Mouse (Mus musculus) myocyte (in vitro differentiated cells): ENCODE data around the gene Hes3. TPM values are rescaled to one million over a fixed set of nuclear protein-coding genes. Genes with fewer than 3 reads are reported as not detected.

ENCODE experiments used
- H3K27me3 ChIP-seq: one replicate; pipeline ENCODE4 v1.6.1; 2011; ENCODE audit not compliant: control insufficient read depth, insufficient read depth, insufficient read length
- H3K36me3 ChIP-seq: one replicate; pipeline ENCODE4 v1.6.1; 2011; ENCODE audit not compliant: control insufficient read depth, insufficient read depth
- H3K4me2 ChIP-seq: one replicate; pipeline ENCODE4 v1.6.1; 2011; ENCODE audit warnings: low read depth, control low read depth
- H3K4me3 ChIP-seq: one replicate; pipeline ENCODE4 v1.5.1; 2011; ENCODE audit warnings: mild to moderate bottlenecking, control low read depth, moderate library complexity
- H3K79me2 ChIP-seq: one replicate; pipeline ENCODE4 v1.6.1; 2011; ENCODE audit not compliant: control insufficient read depth, insufficient read depth
- H3ac ChIP-seq: one replicate; pipeline ENCODE4 v1.6.1; 2011; ENCODE audit not compliant: control insufficient read depth, insufficient read length
- CEBPB ChIP-seq: IDR thresholded peaks from 2 replicates; pipeline ENCODE4 v1.6.1; 2011; ENCODE audit warnings: mild to moderate bottlenecking, moderate library complexity; ENCODE audit not compliant: poor library complexity, insufficient read depth, severe bottlenecking
- E2F4 ChIP-seq: IDR thresholded peaks from one replicate; pipeline ENCODE4 v1.6.1; 2011; ENCODE audit warnings: mild to moderate bottlenecking, control low read depth, moderate library complexity; ENCODE audit not compliant: insufficient read depth
- MAX ChIP-seq: IDR thresholded peaks from one replicate; pipeline ENCODE4 v1.6.1; 2011; ENCODE audit warnings: low read depth, mild to moderate bottlenecking, control low read depth
- MYOD1 ChIP-seq, 3 experiments: IDR thresholded peaks; one replicate each; pipeline ENCODE4 v1.6.1; 2011; ENCODE audit warnings: control low read depth in 2 of 3, low read depth in 2 of 3, mild to moderate bottlenecking in 2 of 3, moderate library complexity in 1 of 3; ENCODE audit not compliant: insufficient read length in 2 of 3, control insufficient read depth in 1 of 3
- MYOG ChIP-seq, 3 experiments: IDR thresholded peaks; one replicate each; pipeline ENCODE4 v1.6.1; 2011; ENCODE audit warnings: control low read depth in 2 of 3, low read depth in 2 of 3, mild to moderate bottlenecking in 2 of 3; ENCODE audit not compliant: insufficient read length in 2 of 3, control insufficient read depth in 1 of 3, insufficient read depth in 1 of 3
- POLR2A ChIP-seq: IDR thresholded peaks from one replicate; pipeline ENCODE4 v1.6.1; 2011; ENCODE audit warnings: low read depth, mild to moderate bottlenecking, control low read depth, moderate library complexity; ENCODE audit not compliant: insufficient read length
- POLR2AphosphoS2 ChIP-seq: IDR thresholded peaks from one replicate; pipeline ENCODE4 v1.6.1; 2011; ENCODE audit warnings: low read depth, control low read depth; ENCODE audit not compliant: insufficient read length
- REST ChIP-seq: IDR thresholded peaks from one replicate; pipeline ENCODE4 v1.6.1; 2011; ENCODE audit warnings: mild to moderate bottlenecking, control low read depth, moderate library complexity; ENCODE audit not compliant: insufficient read depth, insufficient read length
- SRF ChIP-seq: IDR thresholded peaks from one replicate; pipeline ENCODE4 v1.6.1; 2011; ENCODE audit warnings: low read depth; ENCODE audit not compliant: control insufficient read depth, insufficient read length
- TCF12 ChIP-seq: IDR thresholded peaks from one replicate; pipeline ENCODE4 v1.6.1; 2011; ENCODE audit warnings: mild to moderate bottlenecking, control low read depth; ENCODE audit not compliant: poor library complexity, insufficient read depth, severe bottlenecking
- TCF3 ChIP-seq: IDR thresholded peaks from one replicate; pipeline ENCODE4 v1.6.1; 2011; ENCODE audit warnings: low read depth, control low read depth; ENCODE audit not compliant: insufficient read length
- USF1 ChIP-seq: IDR thresholded peaks from one replicate; pipeline ENCODE4 v1.6.1; 2011; ENCODE audit warnings: low read depth, mild to moderate bottlenecking, control low read depth, moderate library complexity
- polyA plus RNA-seq: library from polyadenylated mRNA; unstranded; fragments of >200 nt; fragmentation: generic; extraction: Trizol; gene quantifications from one replicate; pipeline ENCODE4 v1.2.1, GENCODE M21; 2012; ENCODE audit warnings: missing spikeins

The Hes3 gene
- polyA plus RNA-seq, 1 experiment = 0.02 TPM

- no peak overlapping the region for H3K4me2 ChIP-seq
- no peak overlapping the region for H3K4me3 ChIP-seq
- TF ChIP-seq TCF3 = no peak
- TF ChIP-seq MYOD1 (IDR thresholded peaks at IDR 0.05; ENCODE audit: control insufficient read depth in 1 of 3, insufficient read length in 2 of 3, low read depth in 2 of 3) = peak in 1 of 3 experiments; percentile 21
- no peak for TF ChIP-seq SRF
- peak; percentile 15 for TF ChIP-seq USF1
- no peak for TF ChIP-seq POLR2AphosphoS2
- no peak for TF ChIP-seq REST
- no peak for TF ChIP-seq MYOG (IDR thresholded peaks at IDR 0.05; ENCODE audit: control insufficient read depth in 1 of 3, insufficient read depth in 1 of 3, insufficient read length in 2 of 3, low read depth in 2 of 3)
- no peaks in the 10 kb centered on the region for H3K79me2 ChIP-seq
- H3K27me3 ChIP-seq = no peaks in the 10 kb centered on the region
- H3ac ChIP-seq = no peak overlapping the region
- H3K36me3 ChIP-seq = peaks cover 6% of the 10 kb centered on the region
Measured at GRCm38 (mm10) chr4:152246011-152246410, 45.5 kb downstream of the Hes3 start.

DNA sequence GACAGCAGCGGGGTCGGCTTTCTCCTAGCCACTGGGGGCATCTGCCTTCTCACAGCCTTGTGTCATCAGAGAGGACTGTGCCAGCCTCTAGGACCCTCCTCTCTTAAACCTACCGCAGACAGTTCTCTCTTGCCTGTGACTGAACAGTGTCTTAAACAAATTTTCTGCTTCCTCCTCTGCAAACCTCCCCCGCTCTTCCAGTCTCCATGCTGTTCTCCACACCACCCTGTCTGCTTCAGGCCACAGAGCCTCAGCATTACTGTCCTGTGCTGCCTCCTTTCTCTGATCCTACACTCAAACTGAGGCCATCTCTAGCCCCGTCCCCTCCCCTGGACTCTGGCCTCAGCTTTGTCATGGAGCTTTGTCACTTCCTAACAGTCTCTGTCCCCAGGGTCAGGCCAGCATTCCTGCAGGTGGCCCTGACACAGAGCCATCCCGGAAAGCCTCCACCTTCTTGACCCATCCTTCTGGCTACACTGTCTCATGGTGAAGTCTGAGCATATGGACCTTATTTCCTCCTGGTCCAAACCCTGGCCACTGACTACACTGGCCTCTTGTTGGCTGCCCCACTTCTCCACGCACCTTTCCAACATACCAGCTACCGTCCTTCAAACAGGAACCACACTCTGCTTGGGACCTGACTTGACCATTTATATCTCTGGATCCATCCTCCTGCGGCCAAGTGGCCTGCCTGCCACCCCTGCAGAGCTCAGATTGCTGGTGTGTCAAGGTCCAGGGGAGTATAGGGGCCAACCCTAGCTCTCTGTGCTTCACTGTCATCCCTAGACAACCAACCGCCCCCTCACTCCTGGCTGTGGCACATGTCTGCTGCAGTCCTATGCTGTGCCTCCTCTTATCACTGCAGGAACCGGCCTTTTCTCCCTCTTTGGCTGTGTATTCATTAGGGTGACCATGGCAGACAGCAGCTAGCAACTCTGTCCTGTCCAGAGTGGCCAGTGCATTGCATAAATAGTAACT is 46.6 kb downstream of the Hes3 start:
- Histone ChIP-seq H3ac (no peak overlapping the region), H3K4me3 (no peak overlapping the region), H3K36me3 (peaks cover 6% of the 10 kb centered on the region), H3K4me2 (no peak overlapping the region), H3K27me3 (no peaks in the 10 kb centered on the region), H3K79me2 (no peaks in the 10 kb centered on the region)
- TF ChIP-seq MAX (no peak), CEBPB (no peak), TCF12 (no peak), MYOG (IDR thresholded peaks at IDR 0.05; ENCODE audit: control insufficient read depth in 1 of 3, insufficient read depth in 1 of 3, insufficient read length in 2 of 3, low read depth in 2 of 3) (no peak), TCF3 (no peak), MYOD1 (IDR thresholded peaks at IDR 0.05; ENCODE audit: control insufficient read depth in 1 of 3, insufficient read length in 2 of 3, low read depth in 2 of 3) (no peak), USF1 (no peak), POLR2AphosphoS2 (no peak), SRF (no peak), POLR2A (no peak), REST (no peak), E2F4 (no peak)

DNA sequence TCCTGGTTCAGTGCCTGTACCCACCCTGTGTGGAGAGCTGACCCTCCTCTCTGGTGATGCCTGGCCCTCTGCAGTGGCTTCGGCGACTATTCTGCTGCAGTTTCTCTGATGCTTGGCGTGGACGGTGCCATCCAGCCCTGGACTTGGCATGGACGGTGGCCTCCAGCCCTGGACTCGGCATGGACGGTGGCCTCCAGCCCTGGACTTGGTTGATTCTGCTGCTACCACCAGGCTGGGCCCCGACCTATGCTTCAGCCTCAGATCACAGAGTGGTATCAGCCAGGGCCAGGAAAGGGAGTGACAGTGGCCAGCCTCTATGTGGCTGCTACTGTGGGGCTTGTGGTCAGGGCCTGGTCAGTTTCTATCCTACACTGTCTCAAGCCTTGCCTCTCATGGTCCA is 47.5 kb downstream of the Hes3 start:
- H3K27me3 ChIP-seq = no peaks in the 10 kb centered on the region
- H3K36me3 ChIP-seq = peaks cover 8% of the 10 kb centered on the region
- no peaks in the 10 kb centered on the region for H3K79me2 ChIP-seq
- no peak overlapping the region for H3ac ChIP-seq
- no peak for TF ChIP-seq E2F4
- no peak for TF ChIP-seq CEBPB
- TF ChIP-seq TCF12 = no peak
- TF ChIP-seq USF1 = no peak
- no peak for TF ChIP-seq POLR2A
- TF ChIP-seq POLR2AphosphoS2 = no peak
- TF ChIP-seq REST = no peak
- no peak for TF ChIP-seq MYOD1 (IDR thresholded peaks at IDR 0.05; ENCODE audit: control insufficient read depth in 1 of 3, insufficient read length in 2 of 3, low read depth in 2 of 3)
- no peak for TF ChIP-seq MAX
- TF ChIP-seq TCF3 = no peak
- TF ChIP-seq MYOG (IDR thresholded peaks at IDR 0.05; ENCODE audit: control insufficient read depth in 1 of 3, insufficient read depth in 1 of 3, insufficient read length in 2 of 3, low read depth in 2 of 3) = no peak
- TF ChIP-seq SRF = no peak
- no peak overlapping the region for H3K4me2 ChIP-seq
- H3K4me3 ChIP-seq = no peak overlapping the region

DNA sequence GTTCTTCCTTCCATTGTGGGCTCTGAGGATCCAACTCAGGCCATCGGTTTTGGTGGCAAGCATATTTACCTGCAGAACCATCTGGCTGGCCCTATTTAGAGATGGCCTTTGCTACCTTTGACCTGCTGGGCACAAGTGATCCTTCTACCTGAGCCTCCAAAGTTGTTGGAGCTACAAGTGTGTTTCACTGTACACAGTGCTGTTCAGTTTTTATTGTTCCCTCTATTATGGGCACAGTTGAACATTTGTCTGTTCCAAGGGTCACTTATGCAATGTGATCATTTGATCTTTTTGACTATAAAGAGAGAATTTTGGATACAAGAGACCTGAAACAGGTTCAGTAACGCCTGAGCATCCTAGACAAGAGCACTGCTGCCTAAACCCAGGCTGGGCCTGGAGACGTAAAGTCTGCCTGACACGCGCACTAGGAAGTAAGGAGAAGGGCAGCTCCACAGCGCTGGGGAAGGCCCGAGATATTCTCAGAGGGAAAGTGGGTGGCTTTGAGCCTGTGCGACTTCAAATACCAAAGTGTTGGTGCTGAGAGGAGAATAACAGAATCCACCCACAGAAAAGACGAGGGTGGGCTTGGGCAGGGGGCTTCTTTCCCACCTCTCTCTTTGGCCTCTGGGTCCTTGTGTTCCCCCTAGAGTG is 48.1 kb downstream of the Hes3 start:
- TF ChIP-seq POLR2A (no peak), MAX (no peak), TCF12 (no peak), MYOD1 (IDR thresholded peaks at IDR 0.05; ENCODE audit: control insufficient read depth in 1 of 3, insufficient read length in 2 of 3, low read depth in 2 of 3) (no peak), MYOG (IDR thresholded peaks at IDR 0.05; ENCODE audit: control insufficient read depth in 1 of 3, insufficient read depth in 1 of 3, insufficient read length in 2 of 3, low read depth in 2 of 3) (no peak), POLR2AphosphoS2 (no peak), E2F4 (no peak), CEBPB (no peak), REST (no peak), USF1 (no peak), TCF3 (no peak), SRF (no peak)
- Histone ChIP-seq H3K4me2 (no peak overlapping the region), H3ac (no peak overlapping the region), H3K36me3 (peaks cover 9% of the 10 kb centered on the region), H3K27me3 (no peaks in the 10 kb centered on the region), H3K79me2 (no peaks in the 10 kb centered on the region), H3K4me3 (no peak overlapping the region)

GRCm38 (mm10) chr4:152239974-152240373 is 51.5 kb downstream of the Hes3 start:
- Histone ChIP-seq H3K79me2 (no peaks in the 10 kb centered on the region), H3ac (no peak overlapping the region), H3K27me3 (no peaks in the 10 kb centered on the region), H3K36me3 (peaks cover 9% of the 10 kb centered on the region), H3K4me3 (no peak overlapping the region), H3K4me2 (no peak overlapping the region)
- no peak for TF ChIP-seq REST
- TF ChIP-seq POLR2A = no peak
- no peak for TF ChIP-seq E2F4
- no peak for TF ChIP-seq MYOD1 (IDR thresholded peaks at IDR 0.05; ENCODE audit: control insufficient read depth in 1 of 3, insufficient read length in 2 of 3, low read depth in 2 of 3)
- no peak for TF ChIP-seq MYOG (IDR thresholded peaks at IDR 0.05; ENCODE audit: control insufficient read depth in 1 of 3, insufficient read depth in 1 of 3, insufficient read length in 2 of 3, low read depth in 2 of 3)
- TF ChIP-seq CEBPB = no peak
- TF ChIP-seq TCF3 = no peak
- no peak for TF ChIP-seq MAX
- TF ChIP-seq POLR2AphosphoS2 = no peak
- TF ChIP-seq SRF = no peak
- no peak for TF ChIP-seq USF1
- TF ChIP-seq TCF12 = no peak
